Mouse (Mus musculus) testis, adult 2 months (tissue): Measurements from ENCODE around the gene Dnase1l3.

Experiments
- CTCF ChIP-seq: fragments of 200-500 bp; IDR thresholded peaks from 2 replicates; pipeline ENCODE4 v1.5.1; 2012; ENCODE audit warnings: low read depth, mild to moderate bottlenecking, inconsistent platforms, low read length, moderate library complexity; ENCODE audit not compliant: control insufficient read depth, insufficient read depth, insufficient replicate concordance
- POLR2A ChIP-seq: fragments of 200-500 bp; IDR thresholded peaks from 2 replicates; pipeline ENCODE4 v1.6.1; 2012; ENCODE audit warnings: low read depth, mild to moderate bottlenecking, inconsistent platforms, low read length, moderate library complexity; ENCODE audit not compliant: control insufficient read depth

- no peak for TF ChIP-seq CTCF
- TF ChIP-seq POLR2A = no peak
Measured at GRCm38 (mm10) chr14:8036406-8036805, 42.0 kb upstream of the Dnase1l3 start.
